Mouse (Mus musculus): ENCODE data around the gene Zc3h18.
A peak's percentile ranks its signal among the peaks of the same experiment; 100 is the strongest.

Gene Zc3h18

GRCm38 (mm10) chr8:122395291-122395690 lies 18.9 kb downstream of the Zc3h18 start:
- DNase-seq, result no peak

DNA sequence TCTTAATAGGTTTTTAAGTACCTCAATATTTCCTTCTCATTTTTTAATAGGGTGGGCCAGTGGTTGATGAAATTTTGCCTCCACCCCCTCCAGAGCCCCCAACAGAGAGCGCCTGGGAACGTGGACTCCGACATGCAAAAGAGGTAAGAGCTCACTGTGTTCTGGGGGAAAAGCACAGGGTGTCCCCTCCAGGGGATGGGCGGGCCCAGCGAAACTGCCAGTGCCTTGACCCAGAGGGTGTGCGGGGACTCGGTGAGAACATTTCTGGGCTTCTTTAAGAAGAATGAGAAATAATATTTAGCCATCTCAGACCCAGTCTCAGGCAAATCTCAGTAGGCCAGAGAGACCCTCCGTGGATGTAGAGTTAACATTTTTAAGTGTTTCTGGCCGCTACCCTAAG lies 21.8 kb downstream of the Zc3h18 start:
- DNase-seq, result no peak

- peak; percentile 31 for DNase-seq
Observed at GRCm38 (mm10) chr8:122405146-122405805, 28.9 kb downstream of the Zc3h18 start.

- DNase-seq, result no peak
Observed at GRCm38 (mm10) chr8:122407678-122408077, 31.3 kb downstream of the Zc3h18 start.

DNA sequence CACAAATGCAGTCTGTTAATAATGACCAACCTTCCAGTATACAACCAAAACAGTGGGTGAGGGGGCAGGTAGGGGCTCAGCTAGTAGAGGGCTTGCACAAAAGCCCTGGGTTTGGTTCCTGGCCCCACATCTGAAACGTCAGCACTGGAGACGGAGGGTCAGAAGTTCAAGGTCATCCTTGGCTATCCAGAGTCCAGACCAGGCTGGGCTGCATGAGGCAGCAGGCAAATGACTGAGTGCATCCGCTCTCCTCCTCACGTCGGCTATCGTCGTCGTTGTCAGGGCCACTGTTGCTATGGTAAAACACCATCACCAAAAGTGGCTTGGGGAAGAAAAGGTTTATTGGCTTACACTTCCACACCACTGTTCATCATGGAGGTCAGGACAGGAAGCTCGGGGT lies 37.9 kb downstream of the Zc3h18 start:
- DNase-seq, result no peak

- no peak for DNase-seq
Observed at GRCm38 (mm10) chr8:122415554-122415953, 39.1 kb downstream of the Zc3h18 start.

- no peak for DNase-seq
Observed at GRCm38 (mm10) chr8:122419881-122420555, 43.6 kb downstream of the Zc3h18 start.

DNA sequence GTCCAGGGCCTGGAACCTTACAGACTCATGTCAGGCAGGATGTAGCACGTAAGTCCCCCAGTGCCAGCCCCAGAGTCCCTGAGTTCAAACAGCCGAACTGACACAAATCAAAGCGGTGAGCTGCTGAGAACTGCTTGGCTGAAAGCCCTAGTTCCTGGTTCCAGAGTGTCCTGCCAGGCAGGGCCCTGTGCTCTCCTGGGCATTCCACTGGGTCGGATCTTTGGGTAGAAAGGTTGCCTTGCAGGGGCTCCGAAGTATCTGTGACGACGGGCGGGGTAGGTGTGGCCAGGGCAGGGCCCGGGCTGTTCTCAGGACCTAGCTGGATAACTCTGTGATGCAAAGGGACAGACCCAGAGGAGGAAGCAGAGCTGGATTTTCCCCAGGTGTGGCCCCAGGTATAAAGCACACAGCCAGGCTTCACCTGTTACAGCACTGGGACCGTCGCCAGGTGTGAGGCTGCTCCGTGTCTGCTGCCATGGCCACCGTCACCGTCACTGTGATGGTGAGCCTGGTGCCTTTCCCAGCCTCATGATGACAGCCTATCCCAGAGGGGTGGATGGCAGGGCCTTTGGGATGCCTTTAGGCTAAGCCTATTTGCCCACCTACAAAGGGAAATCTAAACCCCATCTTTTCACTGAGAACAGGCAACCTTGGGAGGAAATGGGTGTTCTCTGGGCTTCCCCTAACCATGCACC lies 45.1 kb downstream of the Zc3h18 start, which contains the start of gene Il17c:
Gene Il17c, plus strand, starts transcription at position 645 of the 695 bp plus-strand sequence.
- no peak for DNase-seq

DNA sequence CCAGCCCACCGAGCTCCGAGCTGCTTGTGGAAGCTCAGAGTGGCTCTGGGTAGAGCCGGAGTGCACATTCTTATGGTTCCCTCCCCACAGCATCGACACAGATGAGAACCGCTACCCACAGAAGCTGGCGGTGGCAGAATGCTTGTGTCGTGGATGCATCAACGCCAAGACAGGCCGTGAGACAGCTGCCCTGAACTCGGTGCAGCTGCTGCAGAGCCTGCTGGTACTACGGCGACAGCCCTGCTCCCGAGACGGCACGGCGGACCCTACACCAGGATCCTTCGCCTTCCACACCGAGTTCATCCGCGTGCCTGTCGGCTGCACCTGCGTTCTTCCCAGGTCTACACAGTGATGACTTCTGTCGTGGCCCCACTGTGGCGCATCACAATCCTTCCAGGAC lies 46.8 kb downstream of the Zc3h18 start:
- DNase-seq, result no peak

DNA sequence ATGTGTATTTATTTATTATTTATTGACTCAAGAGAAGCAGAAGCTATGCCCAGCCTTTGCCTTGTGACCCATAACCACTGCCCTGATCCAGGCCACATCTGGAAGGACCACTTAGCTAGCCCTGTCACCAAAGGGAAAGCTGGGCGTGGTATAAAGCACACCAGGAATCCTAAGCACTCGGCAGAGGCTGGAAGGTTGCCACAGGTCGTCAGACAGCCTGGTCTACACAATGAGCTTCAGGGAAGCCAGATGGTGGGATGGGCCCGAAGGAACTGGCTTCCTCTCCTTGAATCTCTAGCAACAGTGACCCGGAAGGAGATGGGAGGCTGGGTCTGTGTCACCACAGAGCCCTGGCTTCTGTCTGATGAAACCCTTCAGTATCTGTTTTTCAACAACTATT lies 47.2 kb downstream of the Zc3h18 start:
- DNase-seq, result peak; percentile 81

GRCm38 (mm10) chr8:122426145-122426544 lies 49.7 kb downstream of the Zc3h18 start:
- DNase-seq, result no peak

- DNase-seq, result no peak
Observed at GRCm38 (mm10) chr8:122427607-122428006, 51.2 kb downstream of the Zc3h18 start.

DNA sequence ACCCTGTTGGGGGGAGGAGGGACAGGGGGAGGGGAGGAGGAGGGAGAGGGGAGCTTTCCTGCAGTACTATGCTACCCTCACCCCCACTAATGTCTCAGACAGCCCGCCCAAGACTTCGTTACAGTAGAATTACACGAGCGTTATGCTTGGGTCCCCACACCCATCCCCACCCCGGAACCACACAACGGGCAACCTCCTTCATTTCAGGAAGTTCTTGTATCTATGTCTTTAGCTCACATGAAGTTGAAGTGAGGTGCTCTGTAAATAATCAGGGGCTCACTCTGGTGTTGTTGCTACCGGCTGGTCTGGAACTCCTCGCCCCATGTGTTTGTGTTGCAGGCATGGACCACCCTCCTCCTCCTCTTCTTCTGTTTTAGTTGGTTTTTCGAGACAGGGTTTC lies 51.8 kb downstream of the Zc3h18 start:
- DNase-seq, result no peak

DNA sequence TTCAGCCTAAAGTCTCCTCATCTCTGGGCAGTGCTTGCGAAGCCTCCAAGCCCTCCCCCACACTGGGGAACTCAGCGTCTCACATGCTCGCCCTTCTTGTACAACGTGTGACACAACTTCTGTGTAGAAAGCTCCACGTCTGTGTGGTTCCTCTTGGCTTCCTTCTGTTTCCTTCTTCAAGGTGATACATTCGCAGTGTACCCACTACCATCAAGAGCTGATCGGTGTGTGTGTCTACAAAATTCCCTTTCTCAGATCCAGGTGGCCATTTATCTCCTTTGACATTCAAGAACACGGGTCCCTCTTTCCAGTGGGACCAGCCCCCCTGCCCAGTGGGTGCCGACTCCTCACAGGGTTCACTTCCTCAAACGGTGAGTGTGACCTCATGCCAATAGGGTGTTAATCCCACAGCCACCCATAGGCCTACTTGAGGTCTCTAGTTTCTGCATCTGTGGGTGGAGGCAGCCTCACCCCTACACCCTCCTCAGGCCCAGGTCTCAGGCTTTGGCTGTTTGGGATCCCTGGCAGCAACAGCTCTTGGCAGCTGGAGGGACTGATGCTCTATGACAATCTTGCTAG lies 53.7 kb downstream of the Zc3h18 start:
- no peak for DNase-seq

DNA sequence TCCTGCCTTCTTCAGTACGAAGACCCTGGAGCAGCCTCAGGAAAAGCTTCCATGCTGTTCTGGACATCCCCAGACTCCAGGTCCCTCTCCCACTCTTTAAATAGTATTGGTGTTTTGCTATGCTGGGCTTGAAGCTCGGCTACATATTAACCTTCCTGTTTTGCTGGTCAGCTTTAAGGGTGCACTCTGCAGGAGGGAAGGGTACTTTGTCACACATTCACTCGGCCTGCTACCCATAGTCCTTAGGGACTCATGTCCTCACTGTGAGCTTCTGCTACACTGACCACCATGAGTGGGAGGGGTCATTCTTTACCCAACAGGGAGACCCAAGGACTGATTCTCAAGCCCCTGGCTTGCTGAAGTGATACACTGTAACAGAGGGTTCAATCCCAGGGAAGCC lies 54.2 kb downstream of the Zc3h18 start:
- peak; percentile 45 for DNase-seq

DNA sequence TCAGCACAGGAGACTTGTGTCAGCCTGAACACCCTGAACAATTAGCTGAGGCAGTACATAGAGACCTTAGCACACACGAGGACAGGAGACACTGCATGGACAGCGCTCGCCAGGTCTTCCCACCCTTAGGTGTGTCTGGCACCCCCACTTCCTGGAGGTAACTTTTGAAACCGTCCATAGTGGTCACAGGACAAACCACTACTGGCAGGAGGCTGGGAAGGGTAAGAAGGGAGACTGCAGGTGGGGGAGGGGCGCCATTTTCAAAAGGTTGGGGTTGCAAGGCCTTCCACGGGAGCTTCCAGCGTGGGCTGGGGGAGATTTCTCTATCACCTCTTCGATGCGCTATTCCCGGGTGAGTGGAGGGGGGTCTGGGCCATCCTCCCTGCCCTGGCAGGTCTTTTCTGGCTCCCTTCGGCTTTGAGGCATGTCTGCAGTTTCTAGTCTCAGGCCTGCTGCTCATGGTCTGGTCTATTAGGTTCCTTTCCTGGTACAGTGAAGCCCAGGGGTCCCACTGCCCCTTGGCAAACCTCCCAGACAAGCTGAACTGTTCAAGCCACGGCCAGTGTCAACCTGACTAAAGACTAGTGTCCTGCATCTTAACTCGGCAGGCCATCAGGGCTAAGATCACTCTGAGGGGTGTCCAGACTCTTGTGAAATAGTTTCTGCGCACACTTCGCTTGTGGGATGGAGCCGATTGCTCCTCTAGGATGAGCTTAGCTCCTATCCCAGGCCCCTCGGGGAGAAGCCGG lies 55.5 kb downstream of the Zc3h18 start:
- DNase-seq, result peak; percentile 69

DNA sequence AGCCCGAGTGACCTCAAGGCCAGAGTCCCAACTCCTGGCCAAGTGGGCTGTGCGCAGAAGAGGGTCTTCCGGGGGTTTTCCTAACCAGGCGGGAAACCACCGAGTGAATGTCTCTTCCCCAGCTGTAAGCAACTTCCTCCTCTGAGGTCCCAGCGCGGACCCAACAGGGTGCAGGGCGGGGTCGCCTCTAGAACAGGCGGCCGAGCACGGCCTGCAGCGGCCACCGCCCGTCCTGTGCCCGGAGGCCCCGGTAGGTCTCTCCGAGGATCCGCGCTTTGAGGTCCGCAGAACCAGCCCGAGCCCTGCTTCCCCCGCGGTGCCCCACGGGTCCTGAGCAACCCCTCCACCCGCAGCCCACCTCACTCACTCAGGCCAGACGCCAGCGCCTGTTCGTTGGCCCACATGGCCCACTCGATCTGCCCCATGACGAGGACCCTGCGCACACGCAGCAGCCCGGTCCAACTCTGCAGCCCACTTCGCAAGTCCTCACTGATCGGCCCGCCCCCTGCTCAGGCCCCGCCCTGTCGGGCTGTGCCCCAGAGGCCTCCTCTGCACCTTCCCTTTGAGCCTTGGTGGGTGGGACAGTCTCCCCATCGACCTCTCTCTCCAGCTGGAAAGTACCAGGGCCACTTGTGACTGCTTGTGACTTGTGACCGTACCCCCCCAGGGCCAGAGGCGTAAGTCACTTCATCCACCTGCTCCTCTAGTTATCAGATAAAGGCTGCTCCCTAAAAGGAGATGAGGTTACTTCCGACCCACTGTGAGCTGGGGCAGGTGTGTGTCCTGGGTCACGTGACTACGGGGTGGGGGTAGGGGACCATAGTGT lies 56.2 kb downstream of the Zc3h18 start, which contains the start of gene Cyba:
Gene Cyba, minus strand, starts transcription at position 488 of the 826 bp plus-strand sequence.
- DNase-seq, result peak; percentile 90

GRCm38 (mm10) chr8:122433269-122433905 lies 57.0 kb downstream of the Zc3h18 start:
- no peak for DNase-seq

DNA sequence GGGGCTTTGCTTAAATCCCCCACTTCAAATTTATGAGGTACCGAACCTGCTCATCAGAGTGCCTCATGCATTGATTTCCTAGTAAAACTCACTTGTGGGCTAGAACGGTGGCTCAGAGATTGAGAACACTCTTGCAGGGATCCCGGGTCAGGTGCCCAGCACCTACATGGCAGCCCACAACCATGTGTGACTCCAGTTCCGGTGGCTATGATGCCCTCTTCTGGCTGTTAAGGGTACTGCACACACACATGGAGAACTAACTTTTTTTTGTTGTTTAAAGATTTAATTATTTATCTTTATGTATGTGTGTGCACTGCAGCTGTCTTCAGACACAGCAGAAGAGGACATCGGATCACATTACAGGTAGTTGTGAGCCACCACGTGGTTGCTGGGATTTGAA lies 59.0 kb downstream of the Zc3h18 start:
- no peak for DNase-seq

DNA sequence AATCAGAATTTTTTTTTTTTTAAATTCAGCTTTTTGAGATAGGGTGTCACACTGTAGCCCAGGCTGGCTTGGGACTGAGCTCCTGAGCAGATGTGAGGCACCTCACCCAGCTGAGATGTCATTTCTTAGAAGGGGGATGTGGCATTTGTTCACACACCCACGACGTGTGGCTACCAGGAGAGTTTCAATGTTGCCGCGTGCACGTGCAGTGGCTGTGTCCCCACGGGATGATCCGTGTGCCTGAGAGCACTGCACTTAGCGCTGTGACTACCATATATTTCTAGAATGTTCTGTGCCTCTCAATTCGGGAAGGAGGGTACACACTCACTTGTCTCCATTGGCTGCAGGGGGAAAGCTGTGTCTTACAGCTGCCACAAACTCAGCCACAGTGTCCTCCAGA lies 59.7 kb downstream of the Zc3h18 start:
- DNase-seq, result no peak

GRCm38 (mm10) chr8:122436586-122437125 lies 60.2 kb downstream of the Zc3h18 start:
- no peak for DNase-seq
